In the genomic region with DNA sequence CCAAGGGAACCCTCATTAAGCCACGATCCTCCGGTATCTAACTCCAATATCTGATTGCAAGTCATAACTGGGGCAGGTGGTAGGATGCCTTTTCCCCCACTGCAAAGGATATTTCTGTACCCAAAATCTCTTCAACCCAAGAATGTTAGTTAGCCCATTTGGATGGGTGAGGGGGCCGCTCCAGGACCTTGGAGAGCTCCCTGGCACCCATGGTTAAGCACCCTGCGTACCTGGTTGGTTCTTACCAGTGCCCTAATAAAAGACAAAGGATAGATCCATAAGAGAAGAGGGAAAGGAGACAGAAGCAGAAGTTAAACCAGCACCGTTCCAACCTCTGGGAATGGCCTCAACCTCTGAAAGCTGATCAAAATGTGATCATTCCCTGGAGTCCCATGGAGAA, we compare ENCODE assay signal across 19 mouse cellular contexts.
DNase-seq lines count a peak whose midpoint lies in the region; ATAC-seq and TF ChIP-seq lines count a peak whose summit lies in the region.
"Had no signal": no experiment of that assay in that cellular context is flagged by ENCODE, and none has a peak within 500 bp of the region (broad histone marks: within the 10 kb centered on the region; RNA-seq: fewer than 3 reads in every experiment).

No protein-coding gene starts in this region.

- TF ChIP-seq CTCF in MEL (IDR thresholded peaks at IDR 0.05 in 2 of 3, conservative IDR thresholded peaks at IDR 0.05 in 1 of 3; ENCODE audit: control insufficient read depth in 1 of 3, insufficient read depth in 1 of 3, low read depth in 2 of 3, low read length in 3 of 3, poor library complexity in 1 of 3, severe bottlenecking in 1 of 3) = no peak

- no peak for ATAC-seq in liver, embryonic 12.5 days
- ATAC-seq: CD4-positive, CD25-positive, alpha-beta regulatory T cell, adult 4 months had no signal

- no peak overlapping the region for H3K4me2 ChIP-seq in liver, embryonic 12.5 days
- H3K4me2 ChIP-seq: heart, embryonic 13.5 days; hindbrain, embryonic 14.5 days; limb, embryonic 13.5 days; midbrain, embryonic 11.5 days had no signal

- H3K4me1 ChIP-seq in liver, embryonic 12.5 days = no peaks in the 10 kb centered on the region
- no peaks in the 10 kb centered on the region for H3K4me1 ChIP-seq in MEL (ENCODE audit: control insufficient read depth in 1 of 2, insufficient read depth in 2 of 2, low read length in 2 of 2)
- H3K4me1 ChIP-seq in limb, embryonic 10.5 days = no peaks in the 10 kb centered on the region
- H3K4me1 ChIP-seq: heart, embryonic 13.5 days; limb, embryonic 13.5 days had no signal

- no peaks in the 10 kb centered on the region for H3K9me3 ChIP-seq in liver, embryonic 12.5 days (replicated peaks)
- no peaks in the 10 kb centered on the region for H3K9me3 ChIP-seq in MEL (replicated peaks; ENCODE audit: insufficient read depth, low read length)
- H3K9me3 ChIP-seq in limb, embryonic 10.5 days (replicated peaks) = no peaks in the 10 kb centered on the region
- H3K9me3 ChIP-seq: heart, embryonic 13.5 days; limb, embryonic 13.5 days had no signal

- WGBS in liver, embryonic 12.5 days (ENCODE audit: insufficient replicate concordance) = 56% methylated on average over 5 of the region's 5 CpGs
- WGBS in limb, embryonic 10.5 days = 69% methylated on average over 5 of the region's 5 CpGs

- H3K79me2 ChIP-seq in MEL (ENCODE audit: control insufficient read depth, insufficient read depth, low read length, poor library complexity) = no peaks in the 10 kb centered on the region

- intact Hi-C loops in heart, postnatal 25 days (cut with DNase I) = no loop called here

- H3K9ac ChIP-seq in liver, embryonic 12.5 days = no peak overlapping the region
- H3K9ac ChIP-seq in MEL (ENCODE audit: control insufficient read depth, low read depth, low read length, poor library complexity, severe bottlenecking) = no peak overlapping the region
- H3K9ac ChIP-seq: forebrain, postnatal 0 days; heart, embryonic 13.5 days; hindbrain, embryonic 14.5 days; limb, embryonic 13.5 days had no signal

- no peak for TF ChIP-seq EP300 in MEL (IDR thresholded peaks at IDR 0.05; ENCODE audit: low read depth in 1 of 2, low read length in 2 of 2)

- no peaks in the 10 kb centered on the region for H3K27me3 ChIP-seq in liver, embryonic 12.5 days (replicated peaks)
- H3K27me3 ChIP-seq in MEL (ENCODE audit: control insufficient read depth in 1 of 2, insufficient read depth in 2 of 2, low read length in 2 of 2) = no peaks in the 10 kb centered on the region
- no peaks in the 10 kb centered on the region for H3K27me3 ChIP-seq in limb, embryonic 10.5 days (ENCODE audit: low read depth, poor library complexity, severe bottlenecking)
- H3K27me3 ChIP-seq: heart, embryonic 13.5 days; limb, embryonic 13.5 days had no signal

- no peaks in the 10 kb centered on the region for H3K36me3 ChIP-seq in liver, embryonic 12.5 days
- H3K36me3 ChIP-seq in MEL (ENCODE audit: control insufficient read depth in 1 of 2, insufficient read depth in 2 of 2, low read length in 2 of 2) = no peaks in the 10 kb centered on the region
- H3K36me3 ChIP-seq in limb, embryonic 10.5 days = no peaks in the 10 kb centered on the region
- H3K36me3 ChIP-seq: heart, embryonic 13.5 days; limb, embryonic 13.5 days had no signal

- no peak for TF ChIP-seq RAD21 in MEL (IDR thresholded peaks at IDR 0.05; ENCODE audit: low read depth, low read length)

- DNase-seq in liver (peak; percentile 19), MEL (ENCODE audit: low read depth, low spot score) (peak; percentile 20)
- DNase-seq in embryo, embryonic 10.5 days (ENCODE audit: low spot score) = peak; percentile 37
- DNase-seq in limb, embryonic 10.5 days (ENCODE audit: low spot score) = peak; percentile 61
- DNase-seq in testis, postnatal 14 days (ENCODE audit: low spot score) = no peak
- no peak for DNase-seq in urinary bladder, postnatal 14 days (ENCODE audit: low spot score)
- no peak for DNase-seq in heart, postnatal 25 days (ENCODE audit: low spot score)
- DNase-seq: adrenal gland, postnatal 25 days; gastrocnemius, postnatal 36 days; kidney, postnatal 14 days; lung, postnatal 10 days; thymus, adult 18-20 months had no signal

- no peak overlapping the region for H3K4me3 ChIP-seq in liver, embryonic 12.5 days
- H3K4me3 ChIP-seq in MEL (ENCODE audit: control insufficient read depth in 1 of 2, insufficient read depth in 1 of 2, low read depth in 2 of 2, low read length in 2 of 2) = no peak overlapping the region
- no peak overlapping the region for H3K4me3 ChIP-seq in limb, embryonic 10.5 days
- H3K4me3 ChIP-seq: heart, embryonic 13.5 days; limb, embryonic 13.5 days had no signal

- TF ChIP-seq POLR2A in MEL (IDR thresholded peaks at IDR 0.05; ENCODE audit: control insufficient read depth in 1 of 2, insufficient read depth in 1 of 2, low read depth in 1 of 2, low read length in 2 of 2, poor library complexity in 1 of 2) = no peak

- no peak overlapping the region for H3K27ac ChIP-seq in liver, embryonic 12.5 days
- H3K27ac ChIP-seq in MEL (ENCODE audit: control insufficient read depth, low read depth, low read length) = no peak overlapping the region
- no peak overlapping the region for H3K27ac ChIP-seq in limb, embryonic 10.5 days
- H3K27ac ChIP-seq: heart, embryonic 13.5 days; hindbrain, embryonic 14.5 days; limb, embryonic 13.5 days had no signal

TF ChIP-seq in MEL, 35 proteins besides CTCF, POLR2A, EP300 and RAD21:
- TF ChIP-seq ZKSCAN1 (IDR thresholded peaks at IDR 0.05; ENCODE audit: low read depth, low read length) (no peak), TAL1 (IDR thresholded peaks at IDR 0.05; ENCODE audit: low read length) (no peak), ELF1 (IDR thresholded peaks at IDR 0.05; ENCODE audit: low read depth, low read length) (no peak), GABPA (IDR thresholded peaks at IDR 0.05; ENCODE audit: low read depth, low read length) (no peak), USF1 (IDR thresholded peaks at IDR 0.05; ENCODE audit: low read depth, low read length) (no peak), POLR2AphosphoS2 (IDR thresholded peaks at IDR 0.05; ENCODE audit: low read length) (no peak), SMC3 (IDR thresholded peaks at IDR 0.05; ENCODE audit: low read depth, low read length) (no peak), MXI1 (IDR thresholded peaks at IDR 0.05; ENCODE audit: low read depth, low read length) (no peak), MYC (IDR thresholded peaks at IDR 0.05; ENCODE audit: low read depth, low read length) (no peak), CHD1 (IDR thresholded peaks at IDR 0.05; ENCODE audit: low read depth, low read length) (no peak)

Comparison
In these comparisons a context has a peak if more than half of its experiments do, and no peak if none do; other contexts are left out.
1. DNase-seq: peak in liver (single experiment), MEL (single experiment), embryo, embryonic 10.5 days (single experiment) and limb, embryonic 10.5 days (single experiment); none in testis, postnatal 14 days (single experiment), urinary bladder, postnatal 14 days (single experiment) and heart, postnatal 25 days (single experiment).